Mouse (Mus musculus) activated CD4-positive, CD25-positive, alpha-beta regulatory T cell (primary cell): Measurements from ENCODE around the gene Raly. TPM values are rescaled to one million over a fixed set of nuclear protein-coding genes. Genes with fewer than 3 reads are reported as not detected.

Experiments used
- polyA plus RNA-seq, 2 experiments: library from polyadenylated mRNA; unstranded; fragments of 100-300 nt; shearing (Covaris generic); gene quantifications; one replicate each; pipeline ENCODE4 v1.2.1; 2017

The Raly gene
- polyA plus RNA-seq = 100 to 1,000 TPM; 165 to 193 TPM

DNA sequence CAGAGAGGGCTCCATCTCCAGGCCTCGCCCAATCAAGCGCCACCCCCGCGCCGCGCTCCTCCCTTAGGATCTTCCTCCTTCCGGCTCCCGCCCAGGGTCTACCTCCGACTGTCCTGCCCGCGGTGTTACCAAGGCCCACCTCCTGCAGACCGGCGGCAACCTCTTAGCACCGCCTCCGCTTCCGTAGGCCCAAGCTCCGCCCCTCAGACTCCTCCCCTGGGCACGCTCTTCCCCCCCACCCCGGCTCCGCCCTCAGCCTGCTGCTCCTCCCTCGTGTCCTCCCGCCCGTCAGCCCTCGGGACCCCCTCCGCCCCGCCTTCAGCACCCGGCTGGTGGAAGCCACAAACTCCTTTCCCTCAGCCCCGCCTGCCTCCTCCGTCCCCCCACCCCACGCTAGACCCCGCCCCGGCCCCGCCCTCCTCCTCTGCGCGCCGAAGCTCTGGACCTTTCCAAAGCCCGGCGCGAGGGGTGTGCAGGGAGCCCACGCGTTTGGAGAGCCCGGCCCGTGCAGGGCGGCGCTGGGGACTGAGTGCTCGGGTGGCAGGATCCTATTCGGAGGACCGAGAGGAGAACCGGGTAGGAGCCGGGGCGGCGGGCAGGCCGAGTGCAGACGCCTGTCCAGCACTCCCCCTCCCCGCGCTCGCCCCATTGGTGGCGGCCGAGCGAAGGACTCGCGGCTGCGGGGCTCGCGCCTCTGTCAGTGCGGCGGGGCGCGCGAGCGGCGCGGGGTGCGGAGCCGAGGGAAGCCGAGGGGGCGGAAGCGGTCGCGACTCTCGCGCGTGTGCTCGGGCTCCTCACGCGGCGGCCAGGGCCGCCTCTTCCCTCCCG lies at the start of gene Raly, which contains the start of gene a:
Gene Raly, plus strand, starts transcription at position 441 of the 828 bp plus-strand sequence.
Gene a, plus strand, starts transcription at position 747 of the 828 bp plus-strand sequence.

DNA sequence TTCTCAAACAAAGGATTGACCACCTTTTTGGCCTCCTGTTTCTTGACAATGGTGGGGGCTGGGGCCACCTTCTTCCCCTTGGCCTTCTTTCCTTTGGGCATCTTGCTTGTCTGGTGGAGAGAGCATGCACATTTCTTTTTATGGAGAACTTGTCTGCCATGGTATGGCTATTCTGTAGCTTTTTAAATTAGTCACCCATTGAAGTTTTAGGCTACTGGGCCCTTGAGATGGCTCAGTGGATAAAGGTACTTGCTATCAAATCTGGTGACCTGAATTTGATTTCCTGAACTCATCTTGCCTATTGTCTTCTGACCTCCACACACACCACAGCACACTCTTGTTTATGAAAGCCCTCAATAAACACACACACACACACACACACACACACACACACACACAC lies 21.0 kb upstream of the Raly start, which contains the start of gene Gm14214:
Gene Gm14214, minus strand, starts transcription at position 101 of the 400 bp plus-strand sequence.

GRCm38 (mm10) chr2:154892201-154893044 lies 101.5 kb downstream of the Raly start, which contains the start of gene Eif2s2:
Gene Eif2s2 (minus strand): TSS chr2:154892935.

Other genes with a start within 250 kb of the Raly start
- 1 to 10 TPM in 1 of 2 experiments, not detected in 1; 2.2 TPM for gene 1700003F12Rik, start 244.0 kb upstream of the Raly start, polyA plus RNA-seq
- under 1 TPM in 1 of 2 experiments, not detected in 1; 0.18 TPM for gene Actl10, start 239.3 kb upstream of the Raly start, polyA plus RNA-seq
- under 1 TPM; 0.55 to 0.75 TPM for gene Necab3, start 232.2 kb upstream of the Raly start, polyA plus RNA-seq
- gene E2f1, start 221.2 kb upstream of the Raly start, polyA plus RNA-seq = 1 to 10 TPM; 9.0 to 9.8 TPM
- gene Pxmp4, start 187.4 kb upstream of the Raly start, polyA plus RNA-seq = 10 to 100 TPM; 26.8 to 32.7 TPM
- under 1 TPM; 0.44 to 0.58 TPM for gene Zfp341, start 177.8 kb upstream of the Raly start, polyA plus RNA-seq
- gene 4930519P11Rik, start 177.7 kb upstream of the Raly start, polyA plus RNA-seq = under 1 TPM in 1 of 2 experiments, not detected in 1; 0.61 TPM
- 10 to 100 TPM; 16.0 to 18.1 TPM for gene Chmp4b, start 139.4 kb upstream of the Raly start, polyA plus RNA-seq
- under 1 TPM in 1 of 2 experiments, not detected in 1; 0.54 TPM for gene Gm14214, start 21.1 kb upstream of the Raly start, polyA plus RNA-seq
- 1 to 10 TPM in 1 of 2 experiments, under 1 TPM in 1; 0.84 to 1.6 TPM for gene a, start 306 bp downstream of the Raly start, polyA plus RNA-seq
- gene Eif2s2, start 101.8 kb downstream of the Raly start, polyA plus RNA-seq = 10 to 100 TPM; 50.1 to 71.0 TPM
- under 1 TPM in 1 of 2 experiments, not detected in 1; 0.18 TPM for gene Gm14226, start 227.2 kb downstream of the Raly start, polyA plus RNA-seq